Mouse (Mus musculus) hindbrain, postnatal 0 days (tissue): ENCODE results near the gene Gphn. TPM values are rescaled to one million over a fixed set of nuclear protein-coding genes. Genes with fewer than 3 reads are reported as not detected.
A peak's percentile ranks its signal among the peaks of the same experiment; 100 is the strongest.

Source experiments
- ATAC-seq: fragments of 200-750 bp; cut with Nextera tagmentation; 2 replicates; pipeline ENCODE4 v1.8.0; 2017; ENCODE audit warnings: mild to moderate bottlenecking, moderate TSS enrichment, moderate library complexity
- DNase-seq: peaks from one replicate; pipeline ENCODE4 v3.0.0-alpha.2; 2015; ENCODE audit warnings: low spot score
- H3K27ac ChIP-seq: fragments of 300-500 bp; sonication (generic); 2 replicates; pipeline ENCODE4 v1.5.1; 2014; ENCODE audit warnings: mild to moderate bottlenecking
- H3K27me3 ChIP-seq: fragments of 300-500 bp; sonication (generic); 2 replicates; pipeline ENCODE4 v1.6.1; 2014; ENCODE audit warnings: low read length, mixed read lengths; ENCODE audit not compliant: insufficient read depth
- H3K36me3 ChIP-seq: fragments of 300-500 bp; sonication (generic); 2 replicates; pipeline ENCODE4 v1.6.1; 2014; ENCODE audit warnings: low read length, mixed read lengths; ENCODE audit not compliant: insufficient read depth
- H3K4me1 ChIP-seq: fragments of 300-500 bp; sonication (generic); 2 replicates; pipeline ENCODE4 v1.6.1; 2014; ENCODE audit warnings: antibody characterized with exemption, low read length, mixed read lengths; ENCODE audit not compliant: insufficient read depth
- H3K4me2 ChIP-seq: fragments of 300-500 bp; sonication (generic); 2 replicates; pipeline ENCODE4 v1.6.1; 2014; ENCODE audit warnings: low read depth, mild to moderate bottlenecking, low read length, moderate library complexity, mixed read lengths
- H3K4me3 ChIP-seq: fragments of 300-500 bp; sonication (generic); 2 replicates; pipeline ENCODE4 v1.5.1; 2014; ENCODE audit warnings: low read length
- H3K9ac ChIP-seq: fragments of 300-500 bp; sonication (generic); replicated peaks from 2 replicates; pipeline ENCODE4 v1.6.1; 2014; ENCODE audit warnings: mild to moderate bottlenecking, low read length, moderate library complexity, mixed read lengths
- H3K9me3 ChIP-seq: fragments of 300-500 bp; sonication (generic); 2 replicates; pipeline ENCODE4 v1.6.1; 2016; ENCODE audit warnings: low read length, mixed read lengths
- CTCF ChIP-seq: IDR thresholded peaks from 2 replicates; pipeline ENCODE4 v1.5.1; 2016; ENCODE audit warnings: antibody characterized with exemption, control low read depth, low read depth
- WGBS: fragments of 180-500 bp; shearing (Covaris S2); extraction: QIAGEN DNeasy Blood & Tissue Kit; methylation state at CpG from one replicate; pipeline ENCODE4 v1.1.7; 2014; 5-methylcytosine and 5-hydroxymethylcytosine counted together
- polyA plus RNA-seq: library from polyadenylated mRNA; unstranded; fragments of >200 nt; fragmentation: Nextera tagmentation; extraction: Ambion mirVana; gene quantifications from 2 replicates; pipeline ENCODE4 v1.2.1, GENCODE M21; 2015
- total RNA-seq: library from RNA; depleted of rRNA; stranded (reverse); fragments of >200 nt; gene quantifications from 2 replicates; pipeline ENCODE4 v1.2.3, GENCODE M21; 2014

Gene Gphn
- total and polyA plus RNA-seq, 2 experiments from 2014 or later: 55.4 to 68.8 TPM

- Histone ChIP-seq H3K36me3 (no peaks in the 10 kb centered on the region), H3K9ac (no peak overlapping the region), H3K4me2 (peak overlapping the region; percentile 43; the same call in 1 of the 2 replicates), H3K9me3 (no peaks in the 10 kb centered on the region), H3K27ac (no peak overlapping the region), H3K27me3 (no peaks in the 10 kb centered on the region), H3K4me3 (no peak overlapping the region), H3K4me1 (peaks cover 4% of the 10 kb centered on the region; the same call in 1 of the 2 replicates)
- DNase-seq: no peak
- ATAC-seq: no peak
- no peak for TF ChIP-seq CTCF
- WGBS: 85% methylated on average over 4 of the region's 4 CpGs
Observed at GRCm38 (mm10) chr12:78206571-78206960, 19.6 kb upstream of the Gphn start.

- no peaks in the 10 kb centered on the region for H3K27me3 ChIP-seq
- H3K9ac ChIP-seq: no peak overlapping the region
- H3K4me3 ChIP-seq: no peak overlapping the region
- H3K4me1 ChIP-seq: peaks cover 4% of the 10 kb centered on the region; the same call in 1 of the 2 replicates
- H3K4me2 ChIP-seq: no peak overlapping the region
- DNase-seq: no peak
- no peaks in the 10 kb centered on the region for H3K36me3 ChIP-seq
- no peaks in the 10 kb centered on the region for H3K9me3 ChIP-seq
- 91% methylated on average over 2 of the region's 2 CpGs for WGBS
- no peak for ATAC-seq
- no peak for TF ChIP-seq CTCF
- no peak overlapping the region for H3K27ac ChIP-seq
Observed at GRCm38 (mm10) chr12:78209856-78210255, 16.3 kb upstream of the Gphn start.

- H3K9ac ChIP-seq: no peak overlapping the region
- no peak overlapping the region for H3K4me3 ChIP-seq
- no peak for TF ChIP-seq CTCF
- no peak for ATAC-seq
- H3K9me3 ChIP-seq: no peaks in the 10 kb centered on the region
- H3K36me3 ChIP-seq: no peaks in the 10 kb centered on the region
- no peak for DNase-seq
- 84% methylated on average over 6 of the region's 6 CpGs for WGBS
- no peaks in the 10 kb centered on the region for H3K4me1 ChIP-seq
- H3K27me3 ChIP-seq: no peaks in the 10 kb centered on the region
- no peak overlapping the region for H3K4me2 ChIP-seq
- no peak overlapping the region for H3K27ac ChIP-seq
Observed at GRCm38 (mm10) chr12:78215490-78215889, 10.7 kb upstream of the Gphn start.

- 94% methylated on average over 4 of the region's 4 CpGs for WGBS
- H3K4me3 ChIP-seq: no peak overlapping the region
- no peaks in the 10 kb centered on the region for H3K9me3 ChIP-seq
- DNase-seq (no peak), ATAC-seq (no peak)
- no peaks in the 10 kb centered on the region for H3K27me3 ChIP-seq
- H3K4me1 ChIP-seq: no peaks in the 10 kb centered on the region
- no peak for TF ChIP-seq CTCF
- no peak overlapping the region for H3K9ac ChIP-seq
- no peak overlapping the region for H3K4me2 ChIP-seq
- H3K27ac ChIP-seq: no peak overlapping the region
- no peaks in the 10 kb centered on the region for H3K36me3 ChIP-seq
Observed at GRCm38 (mm10) chr12:78219191-78219825, 6.9 kb upstream of the Gphn start.

- TF ChIP-seq CTCF: no peak
- peak overlapping the region; percentile 98 for H3K27ac ChIP-seq
- no peaks in the 10 kb centered on the region for H3K36me3 ChIP-seq
- DNase-seq (peak; percentile 96), ATAC-seq (peak; percentile 92)
- no peaks in the 10 kb centered on the region for H3K4me1 ChIP-seq
- peak overlapping the region; percentile 72 for H3K4me2 ChIP-seq
- H3K9ac ChIP-seq: peak overlapping the region; percentile 95
- peak overlapping the region; percentile 77 for H3K4me3 ChIP-seq
- under 1% methylated on average over 44 of the region's 48 CpGs for WGBS
- H3K27me3 ChIP-seq: no peaks in the 10 kb centered on the region
- H3K9me3 ChIP-seq: no peaks in the 10 kb centered on the region
Observed at GRCm38 (mm10) chr12:78226519-78226875, 318 bp downstream of the Gphn start.

- Histone ChIP-seq H3K36me3 (no peaks in the 10 kb centered on the region), H3K9ac (peak overlapping the region; percentile 95), H3K9me3 (no peaks in the 10 kb centered on the region), H3K4me2 (peak overlapping the region; percentile 72), H3K27ac (peak overlapping the region; percentile 98), H3K27me3 (no peaks in the 10 kb centered on the region), H3K4me3 (peak overlapping the region; percentile 77), H3K4me1 (no peaks in the 10 kb centered on the region)
- peak; percentile 63 for DNase-seq
- under 1% methylated on average over 45 of the region's 57 CpGs for WGBS
- ATAC-seq: peak; percentile 36
- no peak for TF ChIP-seq CTCF
Observed at GRCm38 (mm10) chr12:78227021-78227932, 1.1 kb downstream of the Gphn start.
